Mouse (Mus musculus): Measurements from ENCODE around the gene Zfp217. TPM values are rescaled to one million over a fixed set of nuclear protein-coding genes. Genes with fewer than 3 reads are reported as not detected.
A peak's percentile ranks its signal among the peaks of the same experiment; 100 is the strongest.

Zfp217 gene
- total and polyA plus RNA-seq, 3 experiments = 5.3 to 12.1 (median 10.0) TPM

GRCm38 (mm10) chr2:170129248-170129922 is 18.5 kb downstream of the Zfp217 start:
- Histone ChIP-seq H3K36me3 (replicated peaks in 1 of 2; ENCODE audit: control insufficient read depth in 1 of 2, insufficient read depth in 1 of 2, low read length in 1 of 2) (peaks cover 0 to 14% of the 10 kb centered on the region in 2 experiments), H3K4me2 (ENCODE audit: insufficient read depth, low read depth, poor library complexity, severe bottlenecking) (peak overlapping the region; percentile 94), H3K4me1 (ENCODE audit: control insufficient read depth in 1 of 2, insufficient read depth in 2 of 2) (peaks cover 13 to 50% of the 10 kb centered on the region in 2 experiments), H3K79me2 (replicated peaks; ENCODE audit: control insufficient read depth, extremely low read depth, insufficient read depth, poor library complexity, severe bottlenecking) (peaks cover 38% of the 10 kb centered on the region), H3K9ac (ENCODE audit: insufficient read depth, low read depth) (peak overlapping the region; percentile 87), H3K27me3 (replicated peaks) (no peaks in the 10 kb centered on the region), H3K27ac (ENCODE audit: insufficient read depth, low read depth) (peak overlapping the region; percentile 89), H3K4me3 (replicated peaks in 1 of 3; ENCODE audit: low read depth in 2 of 3, low read length in 2 of 3, poor library complexity in 1 of 3) (peak overlapping the region; percentile 73 to 97 (median 88)), H3K9me3 (replicated peaks; ENCODE audit: low read length) (no peaks in the 10 kb centered on the region)
- DNase-seq (ENCODE audit: extremely low read depth) = peak; percentile 61
- in situ Hi-C loops (cut with MboI; ENCODE audit: low pct_ligation_motif_present, low pct_unique_long_range_greater_than_20kb, low sequenced_read_pairs) = no loop called here
- no peak for TF ChIP-seq E2F4 (IDR thresholded peaks at IDR 0.05; ENCODE audit: insufficient replicate concordance, low read depth, low read length)
- TF ChIP-seq MXI1 (IDR thresholded peaks at IDR 0.05; ENCODE audit: low read depth, low read length) = no peak
- peak; percentile 89 for TF ChIP-seq ZNF384 (IDR thresholded peaks at IDR 0.05; ENCODE audit: low read depth, low read length)
- no peak for TF ChIP-seq ELF1 (IDR thresholded peaks at IDR 0.05; ENCODE audit: low read depth, low read length)
- TF ChIP-seq TCF12 (IDR thresholded peaks at IDR 0.05; ENCODE audit: low read depth, low read length) = no peak
- TF ChIP-seq BHLHE40 (IDR thresholded peaks at IDR 0.05; ENCODE audit: low read depth, low read length) = 0 out of 2 replicates have a peak, but pooled peaks have one; percentile 4
- peak in 1 of 2 experiments; percentile 50; a peak in 2 of 4 replicates for TF ChIP-seq CTCF (conservative IDR thresholded peaks at IDR 0.05 in 1 of 2, IDR thresholded peaks at IDR 0.05 in 1 of 2; ENCODE audit: low read depth in 2 of 2, low read length in 2 of 2)
- TF ChIP-seq POLR2A (IDR thresholded peaks at IDR 0.05; ENCODE audit: low read depth, low read length) = no peak; the same call in 1 of the 2 replicates
- TF ChIP-seq RCOR1 (conservative IDR thresholded peaks at IDR 0.05; ENCODE audit: low read depth, low read length) = no peak
- TF ChIP-seq USF2 (conservative IDR thresholded peaks at IDR 0.05; ENCODE audit: low read depth, low read length) = no peak
- peak; percentile 60; the same call in 1 of the 2 replicates for TF ChIP-seq TBP (conservative IDR thresholded peaks at IDR 0.05; ENCODE audit: low read depth, low read length)
- TF ChIP-seq KAT2A (IDR thresholded peaks at IDR 0.05; ENCODE audit: insufficient replicate concordance, low read length) = no peak
- no peak for TF ChIP-seq HCFC1 (IDR thresholded peaks at IDR 0.05; ENCODE audit: low read depth, low read length)
- no peak for TF ChIP-seq MAFK (IDR thresholded peaks at IDR 0.05; ENCODE audit: insufficient replicate concordance, low read length)
- TF ChIP-seq MAX (IDR thresholded peaks at IDR 0.05; ENCODE audit: low read length) = no peak
- no peak for TF ChIP-seq MAZ (IDR thresholded peaks at IDR 0.05; ENCODE audit: low read depth, low read length)
- TF ChIP-seq MYC (IDR thresholded peaks at IDR 0.05; ENCODE audit: low read depth, low read length) = peak; percentile 62
- TF ChIP-seq RAD21 (IDR thresholded peaks at IDR 0.05; ENCODE audit: low read depth, low read length) = peak; percentile 14
- no peak for TF ChIP-seq SMC3 (IDR thresholded peaks at IDR 0.05; ENCODE audit: low read depth, low read length)
- no peak; the same call in none of the 2 replicates for TF ChIP-seq SIN3A (IDR thresholded peaks at IDR 0.05; ENCODE audit: low read length)
- TF ChIP-seq ZC3H11A (IDR thresholded peaks at IDR 0.05; ENCODE audit: low read depth, low read length) = no peak
- no peak for TF ChIP-seq ZKSCAN1 (IDR thresholded peaks at IDR 0.05; ENCODE audit: borderline replicate concordance, low read depth, low read length)
- no peak for TF ChIP-seq JUND (conservative IDR thresholded peaks at IDR 0.05; ENCODE audit: low read depth, low read length)
- TF ChIP-seq CHD1 (IDR thresholded peaks at IDR 0.05; ENCODE audit: low read depth, low read length) = peak; percentile 1; the same call in 1 of the 2 replicates
- TF ChIP-seq CHD2 (IDR thresholded peaks at IDR 0.05; ENCODE audit: low read length) = no peak
- 0 out of 2 replicates have a peak, but pooled peaks have one; percentile 6 for TF ChIP-seq EP300 (IDR thresholded peaks at IDR 0.05; ENCODE audit: low read length)
- TF ChIP-seq NRF1 (IDR thresholded peaks at IDR 0.05; ENCODE audit: low read depth, low read length) = no peak
- TF ChIP-seq MEF2A (IDR thresholded peaks at IDR 0.05; ENCODE audit: borderline replicate concordance, low read depth, low read length) = no peak
- no peak for TF ChIP-seq UBTF (IDR thresholded peaks at IDR 0.05; ENCODE audit: low read depth, low read length)
- dilution Hi-C loops (cut with MboI; ENCODE audit: extremely low pct_ligation_motif_present, extremely low pct_unique_long_range_greater_than_20kb, low sequenced_read_pairs) = no loop called here

Measured in CH12.LX (cell line).